15 mouse cellular contexts compared by ENCODE assay signal in genomic region chr2:32974216-32974615, GRCm38 (mm10). TPM values are rescaled to one million over a fixed set of nuclear protein-coding genes. Genes with fewer than 3 reads are reported as not detected.
A peak's percentile ranks its signal among the peaks of the same experiment; 100 is the strongest.
DNase-seq lines count a peak whose midpoint lies in the region; ATAC-seq and TF ChIP-seq lines count a peak whose summit lies in the region.
"Had no signal": no experiment of that assay in that cellular context is flagged by ENCODE, and none has a peak within 500 bp of the region (broad histone marks: within the 10 kb centered on the region; RNA-seq: fewer than 3 reads in every experiment).

No protein-coding gene starts in this region.

- no peak for TF ChIP-seq POLR2A in cerebellum, adult 2 months (IDR thresholded peaks at IDR 0.05; ENCODE audit: borderline replicate concordance, insufficient read depth, low read length)

- no peak for TF ChIP-seq CTCF in cerebellum, adult 2 months (IDR thresholded peaks at IDR 0.05; ENCODE audit: borderline replicate concordance, insufficient read depth, low read depth, low read length)

- 23% methylated on average over 8 of the region's 8 CpGs for WGBS in cerebellum, adult 2 months

- H3K27ac ChIP-seq in cerebellum, adult 2 months (ENCODE audit: insufficient read depth, low read length), result no peak overlapping the region

- ATAC-seq in cerebellum, adult (ENCODE audit: insufficient number of reproducible peaks, low FRiP score, low TSS enrichment), result no peak
- ATAC-seq: activated CD4-positive, CD25-positive, alpha-beta regulatory T cell, adult 4 months; CD4-positive, CD25-positive, alpha-beta regulatory T cell, adult 4 months; Patski had no signal

- DNase-seq in cerebellum, adult 2 months, result peak; percentile 34 to 45
- DNase-seq: adrenal gland, adult 2 months; adrenal gland, adult 8-10 months; adrenal gland, postnatal 10 days; adrenal gland, postnatal 14 days; adrenal gland, postnatal 25 days; adrenal gland, postnatal 36 days; B cell, adult 2 months; cerebellum, adult 11 months; cerebellum, adult 8-10 months; cerebellum, adult 9-10 months had no signal

- peaks cover 25% of the 10 kb centered on the region for H3K4me1 ChIP-seq in cerebellum, adult 2 months (ENCODE audit: control insufficient read depth, insufficient read depth, low read length)

- H3K4me3 ChIP-seq in cerebellum, adult 2 months (replicated peaks; ENCODE audit: insufficient read depth, low read depth, low read length), result no peak overlapping the region

- H3K27me3 ChIP-seq in cerebellum, adult 2 months (ENCODE audit: control insufficient read depth, insufficient read depth, low read length), result no peaks in the 10 kb centered on the region
- H3K27me3 ChIP-seq: Patski had no signal

RNA-seq across cellular contexts. Expression of gene Slc2a8, which starts 7.7 kb away (rescaled TPM):
- polyA plus RNA-seq in cerebellum, adult 2 months (2012; rRNA removed), result 51.3 and 55.0 TPM in 2 replicates

RNA-seq across cellular contexts. Expression of gene Lrsam1, which starts 12.8 kb away (rescaled TPM):
- polyA plus RNA-seq in cerebellum, adult 2 months (2012; rRNA removed), result 32.8 and 36.7 TPM in 2 replicates

RNA-seq across cellular contexts. Expression of gene Rpl12, which starts 12.9 kb away (rescaled TPM):
- polyA plus RNA-seq in cerebellum, adult 2 months (2012; rRNA removed), result 257 and 289 TPM in 2 replicates
